Mouse (Mus musculus) lung, postnatal 25 days (tissue): ENCODE results near the gene Cops7a.

Experiments used
- DNase-seq: peaks from one replicate; pipeline ENCODE4 v3.0.0; 2022; ENCODE audit warnings: low spot score

Gene Cops7a

GRCm38 (mm10) chr6:124965088-124965719, at the start of gene Cops7a:
Gene Cops7a (minus strand): TSS chr6:124965538.
- peak; percentile 96 for DNase-seq

GRCm38 (mm10) chr6:125009181-125010073, 44.1 kb upstream of the Cops7a start:
- peak; percentile 84 for DNase-seq

- no peak for DNase-seq
These were observed 43.6 kb upstream of the Cops7a start, which contains the start of gene Zfp384 for GRCm38 (mm10) chr6:125009129-125009180. Gene Zfp384 (plus strand): TSS chr6:125009145.

- DNase-seq, result peak; percentile 100
These were observed 43.3 kb upstream of the Cops7a start for GRCm38 (mm10) chr6:125008586-125009128.

GRCm38 (mm10) chr6:125008060-125008459, 42.7 kb upstream of the Cops7a start:
- DNase-seq, result no peak

GRCm38 (mm10) chr6:125005086-125005485, 39.7 kb upstream of the Cops7a start:
- no peak for DNase-seq

GRCm38 (mm10) chr6:125003706-125004105, 38.4 kb upstream of the Cops7a start:
- no peak for DNase-seq

- DNase-seq, result no peak
These were observed 34.2 kb upstream of the Cops7a start for GRCm38 (mm10) chr6:124999546-124999945.

GRCm38 (mm10) chr6:124999091-124999490, 33.8 kb upstream of the Cops7a start:
- no peak for DNase-seq

- no peak for DNase-seq
These were observed 32.7 kb upstream of the Cops7a start for GRCm38 (mm10) chr6:124998066-124998465.

- peak; percentile 67 for DNase-seq
These were observed 31.5 kb upstream of the Cops7a start, which contains the start of gene Pianp for GRCm38 (mm10) chr6:124996551-124997501. Gene Pianp (plus strand): TSS chr6:124996694.

GRCm38 (mm10) chr6:124995831-124996403, 30.6 kb upstream of the Cops7a start:
- DNase-seq, result no peak

- DNase-seq, result no peak
These were observed 29.9 kb upstream of the Cops7a start for GRCm38 (mm10) chr6:124995246-124995645.

- no peak for DNase-seq
These were observed 28.5 kb upstream of the Cops7a start for GRCm38 (mm10) chr6:124993876-124994275.

- no peak for DNase-seq
These were observed 28.0 kb upstream of the Cops7a start for GRCm38 (mm10) chr6:124993365-124993764.

GRCm38 (mm10) chr6:124992241-124992640, 26.9 kb upstream of the Cops7a start:
- DNase-seq, result no peak

- peak; percentile 38 for DNase-seq
These were observed 2.4 kb upstream of the Cops7a start for GRCm38 (mm10) chr6:124967766-124968165.

- DNase-seq, result peak; percentile 6
These were observed 1.3 kb upstream of the Cops7a start for GRCm38 (mm10) chr6:124966466-124967118.

- DNase-seq, result no peak
These were observed 409 bp upstream of the Cops7a start for GRCm38 (mm10) chr6:124965747-124966146.

- DNase-seq, result no peak
These were observed 700 bp downstream of the Cops7a start for GRCm38 (mm10) chr6:124964638-124965037.

- DNase-seq, result no peak
These were observed 4.3 kb downstream of the Cops7a start for GRCm38 (mm10) chr6:124961021-124961420.
